Mouse (Mus musculus) hindbrain, embryonic 11.5 days (tissue): Measurements from ENCODE around the gene Ttc16. TPM values are rescaled to one million over a fixed set of nuclear protein-coding genes. Genes with fewer than 3 reads are reported as not detected.

Source experiments
- ATAC-seq: fragments of 200-750 bp; cut with Nextera tagmentation; 2 replicates; pipeline ENCODE4 v1.8.0; 2017; ENCODE audit warnings: mild to moderate bottlenecking, moderate TSS enrichment, moderate library complexity; ENCODE audit not compliant: low FRiP score
- DNase-seq: peaks from one replicate; pipeline ENCODE4 v3.0.0-alpha.2; 2015; ENCODE audit warnings: low spot score
- H3K27ac ChIP-seq: fragments of 300-500 bp; sonication (generic); 2 replicates; pipeline ENCODE4 v1.5.1; 2014; ENCODE audit warnings: mild to moderate bottlenecking, low read depth, low read length
- H3K27me3 ChIP-seq: fragments of 300-500 bp; sonication (generic); 2 replicates; pipeline ENCODE4 v1.6.1; 2014; ENCODE audit warnings: mild to moderate bottlenecking, low read length, moderate library complexity, mixed read lengths; ENCODE audit not compliant: control insufficient read depth, insufficient read depth
- H3K36me3 ChIP-seq: fragments of 300-500 bp; sonication (generic); 2 replicates; pipeline ENCODE4 v1.6.1; 2014; ENCODE audit warnings: mild to moderate bottlenecking, low read length, moderate library complexity, mixed read lengths; ENCODE audit not compliant: control insufficient read depth, insufficient read depth
- H3K4me1 ChIP-seq: fragments of 300-500 bp; sonication (generic); replicated peaks from 2 replicates; pipeline ENCODE4 v1.6.1; 2014; ENCODE audit warnings: low read length, mixed read lengths; ENCODE audit not compliant: control insufficient read depth, insufficient read depth
- H3K4me2 ChIP-seq: fragments of 300-500 bp; sonication (generic); replicated peaks from 2 replicates; pipeline ENCODE4 v1.6.1; 2014; ENCODE audit warnings: mild to moderate bottlenecking, low read depth, low read length
- H3K4me3 ChIP-seq: fragments of 300-500 bp; sonication (generic); 2 replicates; pipeline ENCODE4 v1.5.1; 2014; ENCODE audit warnings: low read depth, low read length
- H3K9ac ChIP-seq: fragments of 300-500 bp; sonication (generic); 2 replicates; pipeline ENCODE4 v1.6.1; 2014; ENCODE audit warnings: low read depth, low read length
- H3K9me3 ChIP-seq: fragments of 300-500 bp; sonication (generic); 2 replicates; pipeline ENCODE4 v1.6.1; 2016; ENCODE audit warnings: low read length; ENCODE audit not compliant: control insufficient read depth
- WGBS: fragments of 180-500 bp; shearing (Covaris S2); extraction: QIAGEN DNeasy Blood & Tissue Kit; methylation state at CpG from one replicate; pipeline ENCODE4 v1.1.7; 2014; 5-methylcytosine and 5-hydroxymethylcytosine counted together
- polyA plus RNA-seq: library from polyadenylated mRNA; unstranded; fragments of >200 nt; fragmentation: Nextera tagmentation; extraction: Ambion mirVana; gene quantifications from 2 replicates; pipeline ENCODE4 v1.2.1, GENCODE M21; 2014

Gene Ttc16
- 0.22 and 0.34 TPM in 2 replicates for polyA plus RNA-seq

- WGBS: under 1% methylated on average over 46 of the region's 46 CpGs
- Histone ChIP-seq H3K9ac (peak within 1 kb of the TSS; percentile 49), H3K27ac (no peak within 1 kb of the TSS), H3K4me2 (peak within 1 kb of the TSS; percentile 79), H3K4me1 (0 out of 2 replicates have a peak, but pooled peaks cover 5% of the 10 kb centered on the region), H3K36me3 (no peaks in the 10 kb centered on the region), H3K27me3 (no peaks in the 10 kb centered on the region), H3K4me3 (peak within 1 kb of the TSS; percentile 53), H3K9me3 (no peaks in the 10 kb centered on the region)
- peak; percentile 96 for ATAC-seq
- peak; percentile 98 for DNase-seq
These were observed at the start of gene Ttc16, which contains the start of gene Ptrh1 for GRCm38 (mm10) chr2:32775359-32776074. Gene Ttc16, minus strand, starts transcription at chr2:32775633. Gene Ptrh1, plus strand, starts transcription at chr2:32775786.

GRCm38 (mm10) chr2:32824778-32825177 lies 49.3 kb upstream of the Ttc16 start:
- no peak overlapping the region for H3K4me3 ChIP-seq
- H3K27ac ChIP-seq: peak overlapping the region; percentile 75
- no peak for ATAC-seq
- peaks cover 5% of the 10 kb centered on the region for H3K4me1 ChIP-seq
- H3K9ac ChIP-seq: no peak overlapping the region
- no peaks in the 10 kb centered on the region for H3K27me3 ChIP-seq
- WGBS: 100% methylated on average over 1 of the region's 1 CpGs
- H3K36me3 ChIP-seq: no peaks in the 10 kb centered on the region
- H3K9me3 ChIP-seq: no peaks in the 10 kb centered on the region
- no peak overlapping the region for H3K4me2 ChIP-seq
- no peak for DNase-seq

GRCm38 (mm10) chr2:32824181-32824580 lies 48.7 kb upstream of the Ttc16 start:
- DNase-seq (peak; percentile 51), ATAC-seq (0 out of 2 replicates have a peak, but pooled peaks have one; percentile 54)
- Histone ChIP-seq H3K4me2 (no peak overlapping the region), H3K9ac (no peak overlapping the region), H3K36me3 (no peaks in the 10 kb centered on the region), H3K27ac (peak overlapping the region; percentile 75), H3K4me1 (peaks cover 5% of the 10 kb centered on the region), H3K4me3 (no peak overlapping the region), H3K9me3 (no peaks in the 10 kb centered on the region), H3K27me3 (no peaks in the 10 kb centered on the region)
- 35% methylated on average over 8 of the region's 8 CpGs for WGBS

GRCm38 (mm10) chr2:32823579-32824154 lies 48.2 kb upstream of the Ttc16 start:
- Histone ChIP-seq H3K4me2 (no peak overlapping the region), H3K9ac (no peak overlapping the region; the same call in 1 of the 2 replicates), H3K36me3 (no peaks in the 10 kb centered on the region), H3K27ac (peak overlapping the region; percentile 75), H3K9me3 (no peaks in the 10 kb centered on the region), H3K4me3 (no peak overlapping the region), H3K4me1 (peaks cover 5% of the 10 kb centered on the region), H3K27me3 (no peaks in the 10 kb centered on the region)
- 61% methylated on average over 8 of the region's 8 CpGs for WGBS
- no peak for ATAC-seq
- no peak for DNase-seq

- DNase-seq: no peak
These were observed 47.7 kb upstream of the Ttc16 start for GRCm38 (mm10) chr2:32823153-32823552.

GRCm38 (mm10) chr2:32822643-32823042 lies 47.2 kb upstream of the Ttc16 start:
- Histone ChIP-seq H3K4me1 (peaks cover 5% of the 10 kb centered on the region), H3K9me3 (no peaks in the 10 kb centered on the region), H3K4me2 (no peak overlapping the region), H3K36me3 (no peaks in the 10 kb centered on the region), H3K4me3 (no peak overlapping the region), H3K9ac (no peak overlapping the region; the same call in 1 of the 2 replicates), H3K27me3 (no peaks in the 10 kb centered on the region), H3K27ac (peak overlapping the region; percentile 75; the same call in 1 of the 2 replicates)
- 76% methylated on average over 6 of the region's 6 CpGs for WGBS
- no peak for ATAC-seq
- DNase-seq: no peak

More at GRCm38 (mm10) chr2:32823153-32823552, 47.7 kb upstream of the Ttc16 start:
- Histone ChIP-seq H3K27me3 (no peaks in the 10 kb centered on the region), H3K9ac (no peak overlapping the region; the same call in none of the 2 replicates), H3K4me3 (no peak overlapping the region), H3K27ac (peak overlapping the region; percentile 75), H3K4me2 (no peak overlapping the region), H3K36me3 (no peaks in the 10 kb centered on the region), H3K9me3 (no peaks in the 10 kb centered on the region), H3K4me1 (peaks cover 5% of the 10 kb centered on the region)
- no peak for ATAC-seq
- 39% methylated on average over 11 of the region's 11 CpGs for WGBS

- H3K36me3 ChIP-seq: no peaks in the 10 kb centered on the region
- no peak for ATAC-seq
- peak; percentile 51 for DNase-seq
- H3K27me3 ChIP-seq: no peaks in the 10 kb centered on the region
- WGBS: 71% methylated on average over 11 of the region's 11 CpGs
- no peak overlapping the region for H3K9ac ChIP-seq
- no peak overlapping the region for H3K4me2 ChIP-seq
- H3K4me3 ChIP-seq: no peak overlapping the region
- H3K9me3 ChIP-seq: no peaks in the 10 kb centered on the region
- H3K27ac ChIP-seq: no peak overlapping the region
- H3K4me1 ChIP-seq: peaks cover 5% of the 10 kb centered on the region
These were observed 45.8 kb upstream of the Ttc16 start for GRCm38 (mm10) chr2:32821041-32821802.

- H3K4me2 ChIP-seq: no peak overlapping the region
- no peaks in the 10 kb centered on the region for H3K27me3 ChIP-seq
- no peak overlapping the region for H3K9ac ChIP-seq
- H3K27ac ChIP-seq: no peak overlapping the region
- H3K36me3 ChIP-seq: no peaks in the 10 kb centered on the region
- ATAC-seq: no peak
- whole genome bisulfite sequencing: 95% methylated on average over 5 of the region's 5 CpGs
- peaks cover 3% of the 10 kb centered on the region for H3K4me1 ChIP-seq
- H3K4me3 ChIP-seq: no peak overlapping the region
- DNase-seq: no peak
- no peaks in the 10 kb centered on the region for H3K9me3 ChIP-seq
These were observed 42.8 kb upstream of the Ttc16 start for GRCm38 (mm10) chr2:32818208-32818607.
